8 mouse cellular contexts compared by ENCODE assay signal in the genomic region with DNA sequence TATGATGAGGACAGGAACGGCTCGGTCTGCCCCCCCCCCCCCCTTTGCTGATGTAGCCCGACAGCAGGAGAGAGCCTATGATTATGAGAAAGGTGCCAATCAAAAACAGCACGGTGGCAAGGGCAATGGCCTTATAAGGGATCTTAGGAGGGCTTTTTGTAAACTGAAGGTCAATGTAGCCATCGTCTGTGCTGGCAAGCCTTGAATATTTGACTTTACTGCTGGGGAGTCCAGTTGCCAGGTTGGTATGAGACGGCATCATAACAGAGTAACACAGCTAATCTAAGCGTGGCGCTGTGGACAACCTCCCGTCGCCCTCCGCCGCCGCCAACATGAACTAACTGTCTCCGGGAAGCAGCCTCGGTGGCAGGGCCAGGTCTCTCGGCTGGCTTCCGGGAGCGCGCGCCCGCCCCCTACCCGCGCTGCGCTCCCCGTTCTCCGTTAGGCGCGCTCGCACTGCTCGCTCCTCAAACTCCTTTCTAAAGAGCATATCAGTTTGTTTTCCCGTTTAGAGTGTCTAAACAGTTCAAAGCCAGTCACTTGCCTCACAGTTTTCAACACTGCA. TPM values are rescaled to one million over a fixed set of nuclear protein-coding genes. Genes with fewer than 3 reads are reported as not detected.
A peak's percentile ranks its signal among the peaks of the same experiment; 100 is the strongest.
DNase-seq lines count a peak whose midpoint lies in the region; ATAC-seq and TF ChIP-seq lines count a peak whose summit lies in the region.
"Not testable (repeated sequence)": the region's sequence is repeated elsewhere in the genome, so short reads cannot be mapped to it uniquely, and the experiment has no call there.

No protein-coding gene starts in this region.

- H3K9ac ChIP-seq in hindbrain, embryonic 15.5 days, result peak overlapping the region; percentile 35; the same call in 1 of the 2 replicates
- 0 out of 2 replicates have a peak overlapping the region, but pooled peaks have one; percentile 6 for H3K9ac ChIP-seq in lung, postnatal 0 days (replicated peaks; ENCODE audit: low read depth)
- H3K9ac ChIP-seq in neural tube, embryonic 14.5 days (replicated peaks; ENCODE audit: low read depth, low read length), result 0 out of 2 replicates have a peak overlapping the region, but pooled peaks have one; percentile 28

- H3K9me3 ChIP-seq in hindbrain, embryonic 15.5 days; lung, postnatal 0 days (ENCODE audit: low read length); neural tube, embryonic 14.5 days (ENCODE audit: control insufficient read depth, low read length): not testable (repeated sequence)

- intact Hi-C loops in gastrocnemius, adult 2 months (cut with DNase I); left cerebral cortex, adult 2 months (cut with DNase I): not testable (repeated sequence)

- peak overlapping the region; percentile 66 for H3K4me3 ChIP-seq in gastrocnemius, adult 2 months
- H3K4me3 ChIP-seq in hindbrain, embryonic 15.5 days, result peak overlapping the region; percentile 33
- H3K4me3 ChIP-seq in left cerebral cortex, adult 2 months, result peak overlapping the region; percentile 35
- H3K4me3 ChIP-seq in lung, postnatal 0 days (ENCODE audit: low read depth, low read length), result peak overlapping the region; percentile 17; the same call in 1 of the 2 replicates
- peak overlapping the region; percentile 22 for H3K4me3 ChIP-seq in neural tube, embryonic 14.5 days (ENCODE audit: low read depth, low read length)

- ATAC-seq in hindbrain, embryonic 15.5 days (ENCODE audit: low FRiP score, low read depth), result peak; percentile 42; the same call in 1 of the 2 replicates
- ATAC-seq in lung, postnatal 0 days, result peak; percentile 25; the same call in 1 of the 2 replicates
- ATAC-seq in neural tube, embryonic 14.5 days (ENCODE audit: low read depth), result peak; percentile 41; the same call in 1 of the 2 replicates

- H3K27ac ChIP-seq in gastrocnemius, adult 2 months, result peak overlapping the region; percentile 28; the same call in 1 of the 2 replicates
- H3K27ac ChIP-seq in hindbrain, embryonic 15.5 days (replicated peaks); left cerebral cortex, adult 2 months; lung, postnatal 0 days (ENCODE audit: low read length); neural tube, embryonic 14.5 days (ENCODE audit: low read depth, low read length): not testable (repeated sequence)

- peak; percentile 42 for DNase-seq in adrenal gland, postnatal 10 days
- peak; percentile 27 for DNase-seq in embryo, embryonic 9.5 days (ENCODE audit: extremely low spot score)
- DNase-seq in gastrocnemius, adult 2 months, result peak; percentile 48
- not testable (repeated sequence) for DNase-seq in left cerebral cortex, adult 2 months (ENCODE audit: extremely low spot score in 1 of 2, low spot score in 2 of 2); lung, postnatal 0 days (ENCODE audit: low spot score)
- peak; percentile 55 for DNase-seq in thymus, postnatal 25 days

- not testable (repeated sequence) for H3K4me1 ChIP-seq in hindbrain, embryonic 15.5 days (replicated peaks); lung, postnatal 0 days (ENCODE audit: insufficient read depth, low read depth, low read length); neural tube, embryonic 14.5 days (ENCODE audit: control insufficient read depth, insufficient read depth, low read length)

- TF ChIP-seq CTCF in gastrocnemius, adult 2 months (IDR thresholded peaks at IDR 0.05); left cerebral cortex, adult 2 months (IDR thresholded peaks at IDR 0.05): not testable (repeated sequence)
- TF ChIP-seq CTCF in lung, postnatal 0 days (IDR thresholded peaks at IDR 0.05), result peak; percentile 25; the same call in 1 of the 2 replicates

- 4% methylated on average over 31 of the region's 31 CpGs for WGBS in hindbrain, embryonic 15.5 days
- 4% methylated on average over 31 of the region's 31 CpGs for WGBS in lung, postnatal 0 days
- WGBS in neural tube, embryonic 14.5 days, result 4% methylated on average over 31 of the region's 31 CpGs

- H3K4me2 ChIP-seq in hindbrain, embryonic 15.5 days, result peak overlapping the region; percentile 65
- peak overlapping the region; percentile 51 for H3K4me2 ChIP-seq in lung, postnatal 0 days (replicated peaks; ENCODE audit: low read depth, low read length)
- peak overlapping the region; percentile 50 for H3K4me2 ChIP-seq in neural tube, embryonic 14.5 days (ENCODE audit: low read depth, low read length)

- not testable (repeated sequence) for TF ChIP-seq EP300 in lung, postnatal 0 days (IDR thresholded peaks at IDR 0.05)

- H3K27me3 ChIP-seq in hindbrain, embryonic 15.5 days; lung, postnatal 0 days (replicated peaks; ENCODE audit: insufficient read depth, low read length); neural tube, embryonic 14.5 days (ENCODE audit: control insufficient read depth, insufficient read depth, low read length): not testable (repeated sequence)

- not testable (repeated sequence) for H3K36me3 ChIP-seq in hindbrain, embryonic 15.5 days; lung, postnatal 0 days (ENCODE audit: insufficient read depth, low read length); neural tube, embryonic 14.5 days (ENCODE audit: control insufficient read depth, insufficient read depth, low read length)

RNA-seq across cellular contexts. Expression of gene Dnaja4, which starts 7.3 kb away (rescaled TPM):
- total RNA-seq in adrenal gland, postnatal 10 days (2021), result 10 to 100 TPM in 1 of 2 experiments, 1 to 10 TPM in 1; 10.0 to 16.7 TPM
- total RNA-seq in gastrocnemius, adult 2 months (2021), result 10 to 100 TPM; 43.5 to 87.0 TPM
- polyA plus RNA-seq in hindbrain, embryonic 15.5 days (2015; fragmentation: Nextera tagmentation; extraction: Ambion mirVana), result 7.5 and 7.6 TPM in 2 replicates
- 10 to 100 TPM; 40.3 to 44.1 TPM for total RNA-seq in left cerebral cortex, adult 2 months (2021)
- 15.2 and 17.7 TPM in 2 replicates for polyA plus RNA-seq in lung, postnatal 0 days (2015; fragmentation: Nextera tagmentation; extraction: Ambion mirVana)
- polyA plus RNA-seq in neural tube, embryonic 14.5 days (2014; fragmentation: Nextera tagmentation; extraction: Ambion mirVana), result 7.4 and 8.5 TPM in 2 replicates

RNA-seq across cellular contexts. Expression of gene Acsbg1, which starts 29.7 kb away (rescaled TPM):
- total RNA-seq in adrenal gland, postnatal 10 days (2021), result 100 to 1,000 TPM in 1 of 2 experiments, 10 to 100 TPM in 1; 85.7 to 119 TPM
- total RNA-seq in gastrocnemius, adult 2 months (2021), result under 1 TPM; 0.15 to 0.28 TPM
- 35.3 and 35.7 TPM in 2 replicates for polyA plus RNA-seq in hindbrain, embryonic 15.5 days (2015; fragmentation: Nextera tagmentation; extraction: Ambion mirVana)
- 100 to 1,000 TPM; 114 to 132 TPM for total RNA-seq in left cerebral cortex, adult 2 months (2021)
- polyA plus RNA-seq in lung, postnatal 0 days (2015; fragmentation: Nextera tagmentation; extraction: Ambion mirVana), result 0.10 and 0.17 TPM in 2 replicates
- polyA plus RNA-seq in neural tube, embryonic 14.5 days (2014; fragmentation: Nextera tagmentation; extraction: Ambion mirVana), result 28.8 and 35.5 TPM in 2 replicates

RNA-seq across cellular contexts. Expression of gene Wdr61, which starts 43.0 kb away (rescaled TPM):
- 10 to 100 TPM; 74.9 to 78.8 TPM for total RNA-seq in adrenal gland, postnatal 10 days (2021)
- 10 to 100 TPM; 17.9 to 20.8 TPM for total RNA-seq in gastrocnemius, adult 2 months (2021)
- 88.8 and 94.1 TPM in 2 replicates for polyA plus RNA-seq in hindbrain, embryonic 15.5 days (2015; fragmentation: Nextera tagmentation; extraction: Ambion mirVana)
- 10 to 100 TPM; 49.7 to 62.1 TPM for total RNA-seq in left cerebral cortex, adult 2 months (2021)
- polyA plus RNA-seq in lung, postnatal 0 days (2015; fragmentation: Nextera tagmentation; extraction: Ambion mirVana), result 116 and 126 TPM in 2 replicates
- polyA plus RNA-seq in neural tube, embryonic 14.5 days (2014; fragmentation: Nextera tagmentation; extraction: Ambion mirVana), result 76.3 and 91.0 TPM in 2 replicates

Comparison
In these comparisons a context has a peak if more than half of its experiments do, and no peak if none do; other contexts are left out.
1. RNA of gene Acsbg1, which starts 29.7 kb away (total RNA-seq): 114 to 132 TPM in left cerebral cortex, adult 2 months and 85.7 to 119 TPM in adrenal gland, postnatal 10 days; 0.15 to 0.28 TPM in gastrocnemius, adult 2 months; every median in the first group is over 10 times any median in the second.
2. Peak in every context shown above with its lines, with median percentiles within 50 percentile points of each other: H3K4me3 ChIP-seq, ATAC-seq, H3K4me2 ChIP-seq and H3K9ac ChIP-seq.